Comparison of ENCODE assay signal across 8 mouse cellular contexts in genomic region chr3:34795984-34796266, GRCm38 (mm10).
DNase-seq lines count a peak whose midpoint lies in the region; ATAC-seq and TF ChIP-seq lines count a peak whose summit lies in the region.

No protein-coding gene starts in this region.

- H3K27me3 ChIP-seq in heart, embryonic 10.5 days (ENCODE audit: insufficient read depth, poor library complexity, severe bottlenecking): peaks cover 7% of the 10 kb centered on the region; the same call in 1 of the 2 replicates
- no peaks in the 10 kb centered on the region for H3K27me3 ChIP-seq in neural tube, embryonic 11.5 days (ENCODE audit: control insufficient read depth, insufficient read depth, low read length)
- H3K27me3 ChIP-seq in limb, embryonic 14.5 days (ENCODE audit: control insufficient read depth, insufficient read depth, low read length): no peaks in the 10 kb centered on the region

- peak overlapping the region; percentile 57 for H3K4me2 ChIP-seq in neural tube, embryonic 11.5 days (ENCODE audit: low read depth)
- peak overlapping the region; percentile 50 for H3K4me2 ChIP-seq in limb, embryonic 14.5 days (replicated peaks; ENCODE audit: low read depth, low read length, severe bottlenecking)

- no peaks in the 10 kb centered on the region for H3K9me3 ChIP-seq in heart, embryonic 10.5 days
- no peaks in the 10 kb centered on the region for H3K9me3 ChIP-seq in neural tube, embryonic 11.5 days (ENCODE audit: control insufficient read depth, low read length)
- H3K9me3 ChIP-seq in limb, embryonic 14.5 days (ENCODE audit: control insufficient read depth, low read length): no peaks in the 10 kb centered on the region

- no peak for TF ChIP-seq POLR2A in limb, embryonic 14.5 days (IDR thresholded peaks at IDR 0.05; ENCODE audit: borderline replicate concordance, extremely low read depth, insufficient read depth, insufficient read length)

- H3K9ac ChIP-seq in neural tube, embryonic 11.5 days (ENCODE audit: low read length): peak overlapping the region; percentile 16; the same call in 1 of the 2 replicates
- peak overlapping the region; percentile 17; the same call in 1 of the 2 replicates for H3K9ac ChIP-seq in limb, embryonic 14.5 days (ENCODE audit: low read depth, low read length, severe bottlenecking)

- peak overlapping the region; percentile 57 for H3K4me3 ChIP-seq in heart, embryonic 10.5 days
- H3K4me3 ChIP-seq in neural tube, embryonic 11.5 days (ENCODE audit: low read depth, low read length): peak overlapping the region; percentile 26
- peak overlapping the region; percentile 30 for H3K4me3 ChIP-seq in limb, embryonic 14.5 days (replicated peaks; ENCODE audit: low read length)

- ATAC-seq in neural tube, embryonic 11.5 days (ENCODE audit: insufficient read depth, low FRiP score, low TSS enrichment): no peak
- ATAC-seq in limb, embryonic 14.5 days (ENCODE audit: low FRiP score, low read depth): no peak
- no peak for ATAC-seq in megakaryocyte, adult 5-6 weeks (ENCODE audit: poor library complexity, severe bottlenecking)

- no peak overlapping the region for H3K27ac ChIP-seq in heart, embryonic 10.5 days
- no peak overlapping the region for H3K27ac ChIP-seq in neural tube, embryonic 11.5 days (ENCODE audit: low read depth, low read length)
- no peak overlapping the region for H3K27ac ChIP-seq in limb, embryonic 14.5 days (replicated peaks; ENCODE audit: low read depth, low read length)

- peaks cover 4% of the 10 kb centered on the region; the same call in 1 of the 2 replicates for H3K4me1 ChIP-seq in heart, embryonic 10.5 days
- peaks cover 4% of the 10 kb centered on the region; the same call in 1 of the 2 replicates for H3K4me1 ChIP-seq in neural tube, embryonic 11.5 days (ENCODE audit: control insufficient read depth, insufficient read depth, low read length)
- H3K4me1 ChIP-seq in limb, embryonic 14.5 days (ENCODE audit: control insufficient read depth, insufficient read depth, low read length): peaks cover 3% of the 10 kb centered on the region; the same call in 1 of the 2 replicates

- no peaks in the 10 kb centered on the region for H3K36me3 ChIP-seq in heart, embryonic 10.5 days
- H3K36me3 ChIP-seq in neural tube, embryonic 11.5 days (ENCODE audit: control insufficient read depth, insufficient read depth, low read length): no peaks in the 10 kb centered on the region
- no peaks in the 10 kb centered on the region for H3K36me3 ChIP-seq in limb, embryonic 14.5 days (ENCODE audit: control insufficient read depth, insufficient read depth, low read length)

- DNase-seq in heart, embryonic 10.5 days (ENCODE audit: low spot score): no peak
- DNase-seq in heart, adult 8-10 months (ENCODE audit: low spot score): no peak
- no peak for DNase-seq in neural tube, embryonic 11.5 days (ENCODE audit: low spot score)
- no peak for DNase-seq in neural tube, embryonic 10.5 days (ENCODE audit: extremely low spot score, low spot score)
- no peak for DNase-seq in limb, embryonic 14.5 days (ENCODE audit: low spot score)
- DNase-seq in cerebellum, postnatal 36 days: no peak
- no peak for DNase-seq in frontal cortex, postnatal 14 days (ENCODE audit: low spot score in 2 of 2)

- 15% methylated on average over 5 of the region's 5 CpGs for WGBS in heart, embryonic 10.5 days
- 11% methylated on average over 5 of the region's 5 CpGs for WGBS in neural tube, embryonic 11.5 days
- WGBS in limb, embryonic 14.5 days: 10% methylated on average over 5 of the region's 5 CpGs
